In the genomic region with DNA sequence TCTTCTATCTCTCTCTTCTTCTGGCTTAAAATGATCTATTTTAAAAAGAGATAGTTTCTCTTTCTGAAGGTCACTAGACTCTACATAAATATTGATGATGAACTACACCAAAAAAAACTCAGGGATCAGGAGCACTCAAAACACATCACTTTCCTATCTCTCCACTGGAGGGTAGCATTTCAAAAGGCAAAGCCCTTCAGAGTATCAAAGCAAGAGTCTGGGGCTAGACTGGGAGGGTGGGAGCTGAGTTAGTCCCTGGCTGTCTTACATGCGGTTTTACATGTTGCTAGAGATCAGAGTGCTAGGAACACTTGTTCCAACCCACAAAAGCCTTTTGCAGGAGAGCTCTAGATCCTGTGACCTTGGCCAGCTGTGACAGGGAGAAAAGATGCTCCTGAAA, we compare ENCODE assay signal across 24 mouse cellular contexts.
DNase-seq lines count a peak whose midpoint lies in the region; ATAC-seq and TF ChIP-seq lines count a peak whose summit lies in the region.
"Had no signal": no experiment of that assay in that cellular context is flagged by ENCODE, and none has a peak within 500 bp of the region (broad histone marks: within the 10 kb centered on the region; RNA-seq: fewer than 3 reads in every experiment).

No protein-coding gene starts in this region.

- DNase-seq in kidney, postnatal 0 days (ENCODE audit: low spot score): no peak
- DNase-seq in kidney, postnatal 36 days: no peak
- DNase-seq in MEL (ENCODE audit: low read depth, low spot score): no peak
- peak; percentile 7 for DNase-seq in naive thymus-derived CD4-positive, alpha-beta T cell, adult 2 months (ENCODE audit: low read depth)
- peak; percentile 25 for DNase-seq in thymus, postnatal 4 days
- no peak for DNase-seq in cerebellum, adult 11-12 months
- DNase-seq in heart, postnatal 10 days: no peak
- DNase-seq: adrenal gland, adult 8-10 months; cerebellum, postnatal 14 days; gastrocnemius, postnatal 10 days; heart, adult 18-20 months; heart, postnatal 36 days; kidney, adult 18-20 months; kidney, postnatal 25 days; liver, embryonic 13.5 days; right cerebral cortex, adult 18-20 months had no signal

- TF ChIP-seq RAD21 in MEL (IDR thresholded peaks at IDR 0.05; ENCODE audit: low read depth, low read length): no peak

- H3K27me3 ChIP-seq in kidney, postnatal 0 days (ENCODE audit: insufficient read depth, low read length): no peaks in the 10 kb centered on the region
- peaks cover 0 to 2% of the 10 kb centered on the region in 2 experiments; a peak in 2 of 4 replicates for H3K27me3 ChIP-seq in MEL (ENCODE audit: control insufficient read depth in 1 of 2, insufficient read depth in 2 of 2, low read length in 2 of 2)
- H3K27me3 ChIP-seq: heart, embryonic 13.5 days; hindbrain, embryonic 15.5 days; limb, embryonic 12.5 days; liver, embryonic 13.5 days; lung, embryonic 15.5 days; neural tube, embryonic 13.5 days had no signal

- no peak for TF ChIP-seq POLR2A in MEL (IDR thresholded peaks at IDR 0.05; ENCODE audit: control insufficient read depth in 1 of 2, insufficient read depth in 1 of 2, low read depth in 1 of 2, low read length in 2 of 2, poor library complexity in 1 of 2)

- no peaks in the 10 kb centered on the region for H3K36me3 ChIP-seq in kidney, postnatal 0 days (ENCODE audit: insufficient read depth, low read length)
- H3K36me3 ChIP-seq in MEL (ENCODE audit: control insufficient read depth in 1 of 2, insufficient read depth in 2 of 2, low read length in 2 of 2): no peaks in the 10 kb centered on the region
- H3K36me3 ChIP-seq: embryonic facial prominence, embryonic 10.5 days; heart, embryonic 13.5 days; hindbrain, embryonic 15.5 days; limb, embryonic 12.5 days; liver, embryonic 13.5 days; lung, embryonic 15.5 days; midbrain, embryonic 10.5 days; neural tube, embryonic 13.5 days had no signal

- 44% methylated on average over 1 of the region's 1 CpGs for WGBS in kidney, postnatal 0 days

- intact Hi-C loops in heart, postnatal 10 days (cut with DNase I): no loop called here

- no peaks in the 10 kb centered on the region for H3K79me2 ChIP-seq in MEL (ENCODE audit: control insufficient read depth, insufficient read depth, low read length, poor library complexity)

- no peak overlapping the region for H3K4me2 ChIP-seq in kidney, postnatal 0 days (ENCODE audit: low read length)
- H3K4me2 ChIP-seq: heart, embryonic 13.5 days; hindbrain, embryonic 15.5 days; limb, embryonic 12.5 days; liver, embryonic 13.5 days; lung, embryonic 15.5 days; neural tube, embryonic 13.5 days had no signal

- H3K4me1 ChIP-seq in kidney, postnatal 0 days (replicated peaks; ENCODE audit: insufficient read depth, low read length): no peaks in the 10 kb centered on the region
- H3K4me1 ChIP-seq in MEL (ENCODE audit: control insufficient read depth in 1 of 2, insufficient read depth in 2 of 2, low read length in 2 of 2): no peaks in the 10 kb centered on the region
- H3K4me1 ChIP-seq: embryonic facial prominence, embryonic 10.5 days; heart, embryonic 13.5 days; hindbrain, embryonic 15.5 days; limb, embryonic 12.5 days; liver, embryonic 13.5 days; lung, embryonic 15.5 days; midbrain, embryonic 10.5 days; neural tube, embryonic 13.5 days had no signal

- H3K9ac ChIP-seq in kidney, postnatal 0 days (ENCODE audit: low read depth, low read length): no peak overlapping the region
- H3K9ac ChIP-seq in MEL (ENCODE audit: control insufficient read depth, low read depth, low read length, poor library complexity, severe bottlenecking): no peak overlapping the region
- H3K9ac ChIP-seq: heart, embryonic 13.5 days; hindbrain, embryonic 15.5 days; limb, embryonic 12.5 days; liver, embryonic 13.5 days; lung, embryonic 15.5 days; neural tube, embryonic 13.5 days had no signal

- no peak for TF ChIP-seq EP300 in MEL (IDR thresholded peaks at IDR 0.05; ENCODE audit: low read depth in 1 of 2, low read length in 2 of 2)

- H3K9me3 ChIP-seq in kidney, postnatal 0 days (replicated peaks; ENCODE audit: low read length): no peaks in the 10 kb centered on the region
- no peaks in the 10 kb centered on the region for H3K9me3 ChIP-seq in MEL (replicated peaks; ENCODE audit: insufficient read depth, low read length)
- H3K9me3 ChIP-seq: embryonic facial prominence, embryonic 10.5 days; heart, embryonic 13.5 days; hindbrain, embryonic 15.5 days; limb, embryonic 12.5 days; liver, embryonic 13.5 days; lung, embryonic 15.5 days; midbrain, embryonic 10.5 days; neural tube, embryonic 13.5 days had no signal

- 0 out of 2 replicates have a peak, but pooled peaks have one; percentile 22 for TF ChIP-seq CTCF in kidney, postnatal 0 days (IDR thresholded peaks at IDR 0.05; ENCODE audit: low read depth)
- TF ChIP-seq CTCF in MEL (IDR thresholded peaks at IDR 0.05 in 2 of 3, conservative IDR thresholded peaks at IDR 0.05 in 1 of 3; ENCODE audit: control insufficient read depth in 1 of 3, insufficient read depth in 1 of 3, low read depth in 2 of 3, low read length in 3 of 3, poor library complexity in 1 of 3, severe bottlenecking in 1 of 3): peak in 1 of 3 experiments; percentile 9; a peak in 1 of 6 replicates

- no peak for ATAC-seq in kidney, postnatal 0 days (replicated peaks; ENCODE audit: low FRiP score, low read depth)

- H3K27ac ChIP-seq in kidney, postnatal 0 days: no peak overlapping the region
- H3K27ac ChIP-seq in MEL (ENCODE audit: control insufficient read depth, low read depth, low read length): no peak overlapping the region
- H3K27ac ChIP-seq: embryonic facial prominence, embryonic 10.5 days; heart, embryonic 13.5 days; hindbrain, embryonic 15.5 days; limb, embryonic 12.5 days; liver, embryonic 13.5 days; lung, embryonic 15.5 days; macrophage; midbrain, embryonic 10.5 days; neural tube, embryonic 13.5 days had no signal

- H3K4me3 ChIP-seq in kidney, postnatal 0 days (replicated peaks; ENCODE audit: low read depth, low read length): no peak overlapping the region
- H3K4me3 ChIP-seq in MEL (ENCODE audit: control insufficient read depth in 1 of 2, insufficient read depth in 1 of 2, low read depth in 2 of 2, low read length in 2 of 2): no peak overlapping the region
- H3K4me3 ChIP-seq: embryonic facial prominence, embryonic 10.5 days; heart, embryonic 13.5 days; hindbrain, embryonic 15.5 days; limb, embryonic 12.5 days; liver, embryonic 13.5 days; lung, embryonic 15.5 days; midbrain, embryonic 10.5 days; neural tube, embryonic 13.5 days had no signal

TF ChIP-seq in MEL, 35 proteins besides CTCF, POLR2A, EP300 and RAD21:
- TF ChIP-seq SMC3 (IDR thresholded peaks at IDR 0.05; ENCODE audit: low read depth, low read length) (0 out of 2 replicates have a peak, but pooled peaks have one; percentile 11), POLR2AphosphoS2 (IDR thresholded peaks at IDR 0.05; ENCODE audit: low read length) (no peak)

Comparison
In these comparisons a context has a peak if more than half of its experiments do, and no peak if none do; other contexts are left out.
1. DNase-seq: peak in naive thymus-derived CD4-positive, alpha-beta T cell, adult 2 months (single experiment) and thymus, postnatal 4 days (single experiment); none in kidney, postnatal 0 days (single experiment), kidney, postnatal 36 days (0 of 2), MEL (single experiment), cerebellum, adult 11-12 months (single experiment) and heart, postnatal 10 days (0 of 2).